Mouse (Mus musculus) central nervous system, embryonic 14 days (tissue): ENCODE results near the gene Rin2. TPM values are rescaled to one million over a fixed set of nuclear protein-coding genes. Genes with fewer than 3 reads are reported as not detected.

Experiments used
- polyA plus RNA-seq: library from polyadenylated mRNA; depleted of rRNA; stranded (reverse); fragments of >200 nt; gene quantifications from 2 replicates; pipeline ENCODE4 v1.2.3, GENCODE M21; 2012; rRNA removed

Gene Rin2
- 9.2 and 14.1 TPM in 2 replicates for polyA plus RNA-seq

DNA sequence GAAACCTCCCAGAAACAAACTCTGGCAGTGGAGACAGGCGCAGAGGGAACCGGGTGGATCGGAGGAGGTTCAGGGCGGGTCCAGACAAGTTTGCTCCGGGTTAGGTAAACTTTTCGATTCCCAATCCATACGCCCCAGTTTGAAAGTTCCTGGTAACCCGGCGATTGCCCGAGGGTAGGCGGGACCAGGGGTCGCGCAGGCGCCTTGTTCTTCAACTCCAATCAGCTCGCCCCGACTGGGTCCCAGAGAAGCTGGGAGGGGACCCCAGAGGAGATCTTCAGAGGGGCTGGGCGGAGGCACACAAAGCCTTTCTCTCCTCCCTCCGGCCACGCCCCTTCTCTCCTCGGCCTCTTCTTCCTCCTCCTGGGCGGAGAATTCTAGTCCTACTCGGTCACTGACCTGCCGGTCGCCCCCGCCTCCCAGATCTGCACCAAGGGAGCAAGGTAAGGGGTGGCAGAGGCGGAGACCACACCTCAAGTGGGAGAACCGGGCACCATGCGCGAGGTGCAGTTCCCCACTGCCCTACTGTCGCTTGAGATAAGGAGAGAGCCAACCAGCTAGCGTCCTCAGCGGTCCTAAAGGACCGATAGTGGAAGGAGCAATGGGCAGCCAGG lies at the start of gene Rin2:
Gene Rin2 (plus strand): TSS at position 74 of the 614 bp plus-strand sequence.

DNA sequence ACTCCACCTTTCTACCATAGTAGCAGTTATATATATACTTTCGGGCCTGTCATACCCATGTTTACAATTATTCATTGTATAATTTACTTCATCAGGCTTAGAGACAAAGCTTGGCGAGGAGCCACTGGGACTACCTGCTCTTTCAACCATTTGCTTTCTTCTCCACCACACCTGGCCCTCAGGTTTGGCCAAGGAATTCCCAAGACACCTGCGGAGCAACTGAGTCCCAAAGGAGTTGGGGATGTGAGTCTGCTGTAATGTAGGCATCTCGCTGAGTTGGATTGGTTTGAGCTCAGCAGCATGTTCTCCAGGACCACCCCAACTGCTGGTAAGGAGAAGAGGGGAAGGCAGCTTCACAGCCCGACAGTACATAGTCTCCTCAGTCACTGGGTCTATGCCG lies 226.8 kb downstream of the Rin2 start, which contains the start of gene Naa20:
Gene Naa20 (plus strand): TSS at position 239 of the 400 bp plus-strand sequence.

DNA sequence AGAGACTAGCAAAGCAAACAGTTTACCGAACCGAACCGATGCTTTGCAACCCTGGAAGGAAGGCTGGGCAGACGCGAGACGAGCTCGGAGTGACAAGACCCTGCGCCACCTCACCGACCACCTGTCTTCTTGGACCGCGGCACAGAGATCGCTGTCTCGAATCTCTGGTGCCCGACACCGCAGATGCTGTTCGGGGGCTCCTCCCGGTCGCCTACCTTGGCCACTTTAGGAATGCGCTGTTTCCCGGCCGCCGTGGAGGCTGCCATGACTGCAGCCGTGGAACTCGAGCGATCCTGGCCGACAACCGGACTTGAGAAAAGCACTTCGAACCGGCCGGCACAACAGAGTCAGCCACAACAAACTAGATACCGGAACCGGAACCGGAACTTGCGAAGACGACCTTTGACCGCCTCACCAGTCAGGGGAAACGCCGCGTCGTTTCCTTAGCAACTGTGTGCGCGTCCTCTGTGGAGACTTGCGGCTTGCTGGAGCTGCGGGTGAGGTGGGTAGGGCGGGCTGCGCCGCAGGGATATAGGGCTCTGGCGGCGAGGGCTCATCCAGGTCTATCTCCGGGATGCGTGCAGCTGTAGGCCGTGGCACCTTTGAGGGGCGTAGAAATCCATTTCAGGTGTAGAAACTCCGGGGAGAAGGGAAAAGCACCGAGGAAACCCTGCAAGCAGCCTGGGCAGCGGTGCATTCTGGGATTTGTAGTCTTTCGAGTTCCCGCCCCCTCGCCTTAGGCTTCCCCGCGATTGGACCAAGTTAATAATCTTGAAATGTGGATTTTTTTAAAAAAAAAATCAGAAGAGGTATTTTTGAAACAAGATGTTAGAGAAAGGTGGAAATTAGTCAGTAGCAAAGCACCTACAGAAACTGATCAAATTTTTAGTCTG lies 259.6 kb downstream of the Rin2 start, which contains the start of the genes Cfap61 and Crnkl1:
Gene Cfap61 (plus strand): TSS at position 446 of the 893 bp plus-strand sequence.
Gene Crnkl1 (minus strand): TSS at position 676 of the 893 bp plus-strand sequence.

Other genes with a start within 250 kb of the Rin2 start
- 76.1 and 77.9 TPM in 2 replicates for gene Naa20, start 226.9 kb downstream of the Rin2 start, polyA plus RNA-seq